ENCODE assay signal across 16 mouse cellular contexts in genomic region chr12:25871816-25872215, GRCm38 (mm10).
A peak's percentile ranks its signal among the peaks of the same experiment; 100 is the strongest.
DNase-seq lines count a peak whose midpoint lies in the region; ATAC-seq lines count a peak whose summit lies in the region.
"Had no signal": no experiment of that assay in that cellular context is flagged by ENCODE, and none has a peak within 500 bp of the region (broad histone marks: within the 10 kb centered on the region; RNA-seq: fewer than 3 reads in every experiment).

No protein-coding gene starts in this region.

- peak overlapping the region; percentile 71 for H3K27ac ChIP-seq in neural tube, embryonic 13.5 days (replicated peaks)
- peak overlapping the region; percentile 57; the same call in 1 of the 2 replicates for H3K27ac ChIP-seq in hindbrain, embryonic 12.5 days
- H3K27ac ChIP-seq in midbrain, embryonic 14.5 days (replicated peaks; ENCODE audit: low read depth, low read length), result peak overlapping the region; percentile 74
- H3K27ac ChIP-seq in intestine, embryonic 16.5 days (ENCODE audit: low read length), result no peak overlapping the region
- H3K27ac ChIP-seq: liver, embryonic 13.5 days; lung, embryonic 15.5 days had no signal

- ATAC-seq in neural tube, embryonic 13.5 days (ENCODE audit: low read depth), result 0 out of 2 replicates have a peak, but pooled peaks have one; percentile 46
- 0 out of 2 replicates have a peak, but pooled peaks have one; percentile 26 for ATAC-seq in hindbrain, embryonic 12.5 days (ENCODE audit: low FRiP score)
- no peak for ATAC-seq in midbrain, embryonic 14.5 days (ENCODE audit: low FRiP score, low TSS enrichment)
- no peak for ATAC-seq in intestine, embryonic 16.5 days
- ATAC-seq: activated CD4-positive, CD25-positive, alpha-beta regulatory T cell, adult 4 months; Patski had no signal

- no peaks in the 10 kb centered on the region for H3K9me3 ChIP-seq in neural tube, embryonic 13.5 days
- no peaks in the 10 kb centered on the region for H3K9me3 ChIP-seq in hindbrain, embryonic 12.5 days (replicated peaks)
- H3K9me3 ChIP-seq in midbrain, embryonic 14.5 days (ENCODE audit: control insufficient read depth, low read length), result no peaks in the 10 kb centered on the region
- no peaks in the 10 kb centered on the region for H3K9me3 ChIP-seq in intestine, embryonic 16.5 days (ENCODE audit: control insufficient read depth, low read length)
- H3K9me3 ChIP-seq: liver, embryonic 13.5 days; lung, embryonic 15.5 days had no signal

- peaks cover 17% of the 10 kb centered on the region for H3K4me1 ChIP-seq in neural tube, embryonic 13.5 days (replicated peaks)
- peaks cover 11% of the 10 kb centered on the region for H3K4me1 ChIP-seq in hindbrain, embryonic 12.5 days
- H3K4me1 ChIP-seq in midbrain, embryonic 14.5 days (ENCODE audit: control insufficient read depth, insufficient read depth, low read length), result peaks cover 12% of the 10 kb centered on the region; the same call in 1 of the 2 replicates
- no peaks in the 10 kb centered on the region for H3K4me1 ChIP-seq in intestine, embryonic 16.5 days (ENCODE audit: control insufficient read depth, insufficient read depth, low read length)
- H3K4me1 ChIP-seq: liver, embryonic 13.5 days; lung, embryonic 15.5 days had no signal

- H3K4me2 ChIP-seq in neural tube, embryonic 13.5 days, result 0 out of 2 replicates have a peak overlapping the region, but pooled peaks have one; percentile 40
- peak overlapping the region; percentile 38; the same call in 1 of the 2 replicates for H3K4me2 ChIP-seq in hindbrain, embryonic 12.5 days (replicated peaks)
- H3K4me2 ChIP-seq in midbrain, embryonic 14.5 days (ENCODE audit: low read length), result peak overlapping the region; percentile 43
- H3K4me2 ChIP-seq in intestine, embryonic 16.5 days (ENCODE audit: low read depth, low read length), result no peak overlapping the region
- H3K4me2 ChIP-seq: liver, embryonic 13.5 days; lung, embryonic 15.5 days had no signal

- 82% methylated on average over 4 of the region's 4 CpGs for WGBS in neural tube, embryonic 13.5 days
- WGBS in hindbrain, embryonic 12.5 days, result 80% methylated on average over 4 of the region's 4 CpGs
- 87% methylated on average over 4 of the region's 4 CpGs for WGBS in midbrain, embryonic 14.5 days
- 74% methylated on average over 4 of the region's 4 CpGs for WGBS in intestine, embryonic 16.5 days

- no peak for DNase-seq in neural tube, embryonic 10.5 days (ENCODE audit: extremely low spot score, low spot score)
- DNase-seq in midbrain, embryonic 14.5 days, result no peak
- DNase-seq in right cerebral cortex, postnatal 10 days (ENCODE audit: low spot score in 2 of 2), result no peak
- no peak for DNase-seq in spleen, postnatal 4 days (ENCODE audit: low spot score in 2 of 2)
- DNase-seq: adrenal gland, postnatal 14 days; gastrocnemius, postnatal 14 days; kidney, adult 9 months; kidney, postnatal 4 days; liver, embryonic 13.5 days; thymus, adult 18-20 months had no signal

- no peak overlapping the region for H3K9ac ChIP-seq in neural tube, embryonic 13.5 days
- H3K9ac ChIP-seq in hindbrain, embryonic 12.5 days, result no peak overlapping the region
- H3K9ac ChIP-seq in midbrain, embryonic 14.5 days (replicated peaks; ENCODE audit: low read length), result no peak overlapping the region
- H3K9ac ChIP-seq in intestine, embryonic 16.5 days (ENCODE audit: low read depth, low read length), result no peak overlapping the region
- H3K9ac ChIP-seq: liver, embryonic 13.5 days; lung, embryonic 15.5 days had no signal

- no peak overlapping the region for H3K4me3 ChIP-seq in neural tube, embryonic 13.5 days
- H3K4me3 ChIP-seq in hindbrain, embryonic 12.5 days, result no peak overlapping the region
- no peak overlapping the region for H3K4me3 ChIP-seq in midbrain, embryonic 14.5 days (replicated peaks; ENCODE audit: low read depth, low read length)
- H3K4me3 ChIP-seq in intestine, embryonic 16.5 days (ENCODE audit: low read length), result no peak overlapping the region
- H3K4me3 ChIP-seq: liver, embryonic 13.5 days; lung, embryonic 15.5 days had no signal

- H3K36me3 ChIP-seq in neural tube, embryonic 13.5 days, result no peaks in the 10 kb centered on the region
- no peaks in the 10 kb centered on the region for H3K36me3 ChIP-seq in hindbrain, embryonic 12.5 days
- H3K36me3 ChIP-seq in midbrain, embryonic 14.5 days (ENCODE audit: control insufficient read depth, insufficient read depth, low read length), result no peaks in the 10 kb centered on the region
- no peaks in the 10 kb centered on the region for H3K36me3 ChIP-seq in intestine, embryonic 16.5 days (ENCODE audit: control insufficient read depth, insufficient read depth, low read length)
- H3K36me3 ChIP-seq: liver, embryonic 13.5 days; lung, embryonic 15.5 days had no signal

- H3K27me3 ChIP-seq in neural tube, embryonic 13.5 days, result no peaks in the 10 kb centered on the region
- no peaks in the 10 kb centered on the region for H3K27me3 ChIP-seq in hindbrain, embryonic 12.5 days
- H3K27me3 ChIP-seq in midbrain, embryonic 14.5 days (ENCODE audit: control insufficient read depth, insufficient read depth, low read length), result no peaks in the 10 kb centered on the region
- no peaks in the 10 kb centered on the region for H3K27me3 ChIP-seq in intestine, embryonic 16.5 days (replicated peaks; ENCODE audit: control insufficient read depth, insufficient read depth, low read length)
- H3K27me3 ChIP-seq: liver, embryonic 13.5 days; lung, embryonic 15.5 days had no signal

Comparison
In these comparisons a context has a peak if more than half of its experiments do, and no peak if none do; other contexts are left out.
1. ATAC-seq: peak in neural tube, embryonic 13.5 days (single experiment) and hindbrain, embryonic 12.5 days (single experiment); none in midbrain, embryonic 14.5 days (single experiment) and intestine, embryonic 16.5 days (single experiment).